Mouse (Mus musculus) adipocyte (in vitro differentiated cells): Measurements from ENCODE around the gene Ccdc28b.

Source experiments
- DNase-seq: peaks from one replicate; pipeline ENCODE4 v3.0.0-alpha.2; 2016; ENCODE audit warnings: low spot score

Gene Ccdc28b

DNA sequence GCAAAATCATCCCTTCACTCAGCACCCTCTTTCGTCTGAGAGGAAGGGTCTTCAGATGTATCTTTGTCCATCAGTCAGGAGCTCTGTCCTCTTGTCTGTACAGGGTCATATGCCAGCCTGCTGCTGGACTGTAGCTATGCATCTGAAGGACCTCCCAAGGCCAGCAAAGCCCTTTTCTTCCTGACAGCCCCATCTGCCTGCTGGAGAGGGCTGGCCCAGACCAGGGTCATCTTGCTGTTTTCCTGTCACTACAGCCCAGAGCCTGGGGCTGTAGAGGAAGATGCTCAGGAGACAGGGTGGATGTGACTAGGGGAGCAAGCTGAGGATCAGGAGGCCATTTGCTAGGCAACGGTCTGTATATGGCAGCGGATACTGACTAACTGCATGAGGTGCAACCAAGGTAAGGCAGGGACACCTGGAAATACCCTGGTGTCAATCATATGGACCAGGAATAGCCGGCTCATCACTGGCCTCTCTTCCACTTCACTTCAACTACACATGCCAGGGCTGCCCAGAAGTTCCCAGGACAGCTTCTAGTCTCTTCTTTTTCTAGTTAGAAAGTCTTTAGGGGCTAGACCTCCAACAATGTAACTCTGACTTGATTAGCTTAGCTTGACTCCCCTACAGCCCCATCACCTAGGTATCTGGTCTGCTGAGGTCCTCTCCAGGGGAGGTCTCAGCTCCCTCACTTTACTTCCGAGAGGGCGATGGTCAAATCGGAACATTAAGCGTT is 778 bp downstream of the Ccdc28b start:
- DNase-seq: no peak

DNA sequence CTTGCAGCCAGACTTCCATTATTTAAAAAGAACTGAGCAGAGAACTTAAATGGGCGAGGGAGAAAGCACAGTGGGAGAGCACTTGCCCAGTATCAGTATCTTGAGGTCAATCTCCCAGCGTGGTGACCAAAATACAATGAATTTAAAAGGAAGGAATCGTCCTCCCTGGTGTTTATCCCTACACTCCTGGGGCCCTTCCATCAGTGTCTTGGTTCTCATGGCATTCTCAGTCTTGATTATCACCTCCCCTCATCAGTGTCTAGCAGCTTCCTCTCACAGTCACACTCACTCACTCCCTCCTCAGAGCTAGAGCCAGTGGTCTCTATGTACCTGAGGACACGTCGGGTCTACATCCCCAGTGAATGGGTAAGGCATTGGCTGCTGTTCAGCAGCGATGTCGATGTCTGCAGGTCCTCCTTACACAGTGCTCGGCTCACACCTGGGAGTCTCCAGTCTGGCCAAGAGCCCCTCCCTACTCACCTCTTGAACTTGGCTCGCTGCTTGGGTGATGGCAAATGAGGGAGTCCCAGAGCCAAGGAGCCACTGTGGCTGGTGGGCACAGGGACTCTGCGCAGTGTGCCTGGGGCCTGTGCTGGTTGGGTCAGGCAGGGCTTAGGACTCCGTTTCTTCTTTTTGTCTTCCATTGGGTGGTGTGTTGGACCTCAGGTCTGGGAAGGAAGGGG is 1.5 kb downstream of the Ccdc28b start:
- no peak for DNase-seq

DNA sequence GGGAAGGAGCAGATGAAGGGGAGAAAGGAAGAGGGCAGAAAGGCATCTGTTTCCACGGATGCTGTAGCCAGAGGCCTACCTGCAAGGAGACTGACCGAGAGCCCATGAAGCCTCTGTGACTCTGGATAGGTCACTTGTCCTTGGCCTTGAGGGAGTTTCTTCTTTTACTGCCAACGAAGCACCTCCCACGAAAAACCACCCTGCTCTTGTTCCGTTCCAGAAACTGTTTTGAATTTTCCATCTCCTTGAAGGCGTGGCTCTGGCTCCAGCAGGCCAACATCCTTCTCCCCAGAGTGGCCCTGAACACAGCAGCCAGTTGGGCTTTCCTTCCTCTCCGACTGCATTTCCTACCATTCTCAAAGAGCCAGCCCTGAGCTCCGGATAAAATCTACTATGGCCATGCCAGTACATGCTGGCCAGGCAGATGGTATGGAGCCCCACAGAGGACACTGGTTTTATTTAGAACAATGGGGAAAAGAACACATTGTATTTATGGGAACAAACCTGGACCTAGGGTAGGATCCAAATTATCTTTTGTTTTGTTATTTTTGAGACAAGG is 2.4 kb downstream of the Ccdc28b start:
- DNase-seq: no peak

DNA sequence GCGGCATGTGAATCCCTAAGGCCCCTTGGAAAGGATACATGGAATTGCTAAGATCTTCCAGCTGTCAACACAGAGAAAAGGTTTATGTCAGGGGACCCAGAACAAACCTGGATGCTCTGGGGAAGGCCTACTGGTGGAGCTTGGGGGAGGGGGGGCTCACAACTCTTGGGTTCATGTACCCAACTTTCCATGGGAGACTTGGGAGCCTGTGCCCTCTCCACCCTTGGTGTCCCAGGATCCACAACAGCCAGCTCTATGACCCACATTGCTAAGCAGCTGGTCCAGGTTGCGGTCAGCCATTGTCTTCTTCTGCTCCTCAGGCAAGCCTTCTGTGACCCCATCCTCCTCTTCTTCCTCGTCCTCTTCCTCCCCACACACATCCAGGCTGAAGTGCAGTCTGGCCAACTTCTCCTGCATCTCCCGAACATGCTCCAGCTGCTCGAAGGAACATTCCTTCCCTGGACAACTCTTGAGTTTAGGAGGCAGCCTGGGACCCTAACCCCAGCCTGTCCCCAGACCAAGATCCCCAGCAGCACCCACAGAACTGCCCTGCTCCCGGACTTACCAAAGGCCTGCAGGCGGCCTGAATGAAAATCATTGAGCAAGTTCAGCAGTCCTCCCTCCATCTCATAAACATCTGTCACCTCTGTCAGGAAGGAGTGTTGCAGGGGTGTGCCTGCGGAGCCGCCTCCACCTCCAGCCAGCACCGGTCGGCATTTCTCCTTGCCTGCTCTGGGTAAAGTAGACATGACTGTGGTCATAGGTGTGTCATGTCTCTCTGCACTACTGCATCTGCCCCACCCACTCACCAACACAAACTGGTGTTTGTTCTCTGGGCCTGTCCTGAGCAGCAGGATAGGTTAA is 3.1 kb downstream of the Ccdc28b start:
- no peak for DNase-seq

DNA sequence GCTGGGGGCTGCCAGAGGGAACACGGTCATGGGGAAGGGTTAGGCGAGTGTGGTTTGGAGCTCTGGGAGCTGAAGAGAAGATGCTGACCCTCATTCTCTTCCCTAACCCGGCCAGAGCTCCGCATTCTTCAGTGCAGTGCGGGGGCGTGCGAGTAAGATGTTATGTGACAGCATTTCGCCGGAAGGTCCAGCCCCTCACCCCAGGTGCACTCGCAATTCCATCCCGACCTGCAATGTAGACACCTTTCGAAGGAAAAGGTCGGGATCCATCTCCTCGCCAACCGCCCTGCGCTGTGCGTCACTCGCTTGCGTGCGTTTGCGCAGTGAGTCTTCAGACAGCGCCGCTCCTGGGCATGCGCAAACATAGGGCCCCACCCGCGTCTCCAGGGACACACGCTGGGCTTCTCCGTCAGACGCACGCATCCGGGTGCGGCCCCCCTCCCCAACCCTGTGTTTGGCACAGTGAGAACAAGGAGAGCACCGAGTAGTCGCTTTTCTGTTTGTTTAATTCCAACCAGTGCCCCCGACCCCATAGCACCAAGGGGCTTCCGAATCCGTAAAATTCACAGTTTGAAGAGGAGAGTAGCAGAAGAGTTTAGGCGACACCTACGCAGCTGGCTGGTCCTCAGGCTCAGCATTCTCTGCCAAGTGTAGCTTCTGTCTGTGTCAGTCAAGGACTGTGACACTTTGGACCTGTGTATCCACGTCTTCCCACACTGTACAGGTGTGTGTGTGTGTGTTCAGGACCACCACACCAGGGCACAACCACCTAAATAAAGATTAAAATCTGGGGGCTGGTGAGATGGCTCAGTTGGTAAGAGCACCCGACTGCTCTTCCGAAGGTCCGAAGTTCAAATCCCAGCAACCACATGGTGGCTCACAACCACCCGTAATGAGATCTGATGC is 4.7 kb downstream of the Ccdc28b start, which contains the start of gene Iqcc:
Iqcc (minus strand) TSS at position 314 of the 906 bp plus-strand sequence.
- DNase-seq: peak; percentile 95

DNA sequence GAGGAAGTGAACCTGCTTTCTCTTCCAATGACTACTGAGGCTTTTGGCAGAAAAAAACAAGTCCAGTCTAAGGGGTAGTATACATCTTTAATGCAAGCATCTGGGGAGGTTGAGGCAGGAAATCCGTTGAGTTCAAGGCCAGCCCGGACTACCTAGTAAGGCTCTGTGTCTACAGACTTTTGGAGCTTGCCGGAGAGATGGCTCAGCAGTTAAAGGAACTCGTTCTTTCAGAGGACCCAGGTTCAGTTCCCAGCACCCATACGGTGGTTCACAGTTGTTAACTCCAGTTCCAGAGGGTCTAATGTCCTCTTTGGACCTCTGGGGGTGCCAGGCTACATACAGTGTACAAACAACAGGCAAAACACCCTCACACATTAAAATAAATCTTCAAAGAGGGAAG is 5.7 kb downstream of the Ccdc28b start:
- no peak for DNase-seq

DNA sequence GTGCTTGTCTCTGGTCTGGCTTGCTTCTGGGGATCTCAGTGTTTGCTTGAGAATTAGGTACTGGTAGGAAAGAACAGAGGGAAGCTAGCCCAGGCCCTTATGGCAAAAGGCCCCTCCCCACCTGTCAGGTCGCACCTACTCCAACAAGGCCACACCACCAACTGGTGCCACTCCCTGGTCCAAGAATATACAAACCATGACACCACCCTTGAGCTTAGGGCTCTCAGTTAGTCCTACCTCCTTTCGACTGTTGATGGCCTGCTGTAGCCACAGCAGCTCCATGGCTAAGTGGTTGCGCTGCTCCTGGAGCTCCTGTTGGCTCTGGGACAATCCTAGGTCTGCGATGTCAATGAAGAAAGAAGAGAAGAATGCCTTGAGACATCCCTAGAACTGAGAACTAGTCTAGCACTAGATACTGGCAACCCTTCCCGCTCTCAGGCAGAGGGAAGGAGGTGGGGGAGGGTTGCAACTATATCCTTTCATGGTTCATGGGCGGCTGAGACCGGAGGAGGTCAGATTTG is 6.6 kb downstream of the Ccdc28b start:
- no peak for DNase-seq

DNA sequence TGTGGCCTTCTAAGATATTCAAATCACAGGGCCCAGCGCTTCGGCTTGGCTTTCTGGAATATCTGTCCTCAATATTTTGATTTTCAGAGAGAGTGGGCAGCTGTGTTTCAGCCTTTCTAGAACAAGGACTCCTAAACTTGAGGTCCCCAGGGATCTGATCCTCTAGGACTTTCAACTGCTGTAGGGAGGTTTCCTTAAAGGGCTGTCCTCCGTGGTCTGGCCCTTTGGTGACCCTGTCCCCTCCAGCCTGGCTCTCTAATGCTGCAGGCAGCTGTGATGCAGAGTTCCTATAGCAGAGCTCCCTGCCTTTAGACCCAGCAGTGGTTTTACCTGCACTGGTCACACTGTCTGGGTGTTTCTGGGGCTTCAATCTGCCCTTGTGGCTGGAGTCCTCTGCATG is 7.1 kb downstream of the Ccdc28b start:
- DNase-seq: no peak

DNA sequence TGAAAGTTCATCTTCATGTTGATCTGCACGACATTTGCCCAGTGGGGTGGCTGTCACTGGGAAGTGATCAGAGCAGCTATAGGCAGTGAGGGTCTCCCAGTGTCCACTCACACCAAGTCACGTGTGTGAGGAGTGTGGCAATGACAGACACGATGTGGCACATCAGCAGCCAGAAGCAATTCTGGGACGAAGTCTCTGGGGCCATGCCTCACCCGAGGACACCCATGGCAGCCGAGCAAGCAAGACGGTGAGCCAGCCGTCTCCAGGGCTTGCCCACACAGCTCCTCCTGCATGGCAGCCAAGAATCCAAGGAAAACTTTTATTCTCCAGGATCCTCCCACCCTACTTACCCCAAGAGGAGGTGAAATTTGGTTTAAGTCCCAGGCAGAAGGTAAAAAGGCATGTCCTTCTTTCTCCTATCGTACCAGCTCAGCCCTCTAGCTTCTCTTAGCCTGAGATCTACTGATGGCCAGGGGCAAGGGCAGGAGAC is 7.9 kb downstream of the Ccdc28b start:
- DNase-seq: no peak

DNA sequence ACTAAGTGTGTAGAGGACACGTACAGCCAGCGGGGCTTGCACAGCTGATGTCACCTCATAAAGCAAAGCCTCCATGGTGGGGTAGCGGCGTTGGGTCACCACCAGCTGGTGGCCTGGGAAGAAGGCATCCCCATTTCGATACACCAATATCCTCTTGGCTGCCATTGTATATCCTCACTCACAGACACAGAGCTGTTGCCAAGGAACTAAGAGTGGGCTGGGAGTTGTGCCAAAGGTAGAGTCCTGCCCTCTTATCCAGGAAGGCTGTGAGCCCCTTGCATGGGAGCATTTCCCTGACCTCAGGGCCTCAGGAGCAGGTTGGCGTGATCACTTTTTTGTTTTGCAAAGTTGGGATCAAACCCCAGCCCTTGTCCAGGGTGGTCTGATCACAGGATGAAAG is 9.7 kb downstream of the Ccdc28b start, which contains the start of gene Dcdc2b:
Dcdc2b (minus strand) TSS at position 165 of the 400 bp plus-strand sequence.
- DNase-seq: no peak

DNA sequence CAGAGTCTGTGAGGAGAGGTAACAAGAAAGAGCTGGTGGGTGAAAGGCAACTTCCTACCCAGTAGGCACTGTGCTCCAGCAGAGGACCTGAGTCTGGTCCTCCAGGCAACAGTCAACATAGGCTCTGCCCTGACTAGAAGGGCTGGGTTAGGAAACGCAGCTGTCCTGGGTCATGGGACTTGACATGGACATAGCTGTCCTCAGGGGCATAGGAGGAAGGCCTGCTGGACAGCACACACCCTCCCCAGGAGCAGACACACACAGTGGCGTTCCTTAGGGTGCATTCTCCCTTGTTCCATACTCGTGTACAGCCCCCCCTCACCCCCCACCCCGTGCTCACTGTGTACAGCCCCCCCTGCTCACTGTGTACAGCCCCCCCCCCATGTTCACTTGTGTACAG is 13.3 kb downstream of the Ccdc28b start:
- no peak for DNase-seq

DNA sequence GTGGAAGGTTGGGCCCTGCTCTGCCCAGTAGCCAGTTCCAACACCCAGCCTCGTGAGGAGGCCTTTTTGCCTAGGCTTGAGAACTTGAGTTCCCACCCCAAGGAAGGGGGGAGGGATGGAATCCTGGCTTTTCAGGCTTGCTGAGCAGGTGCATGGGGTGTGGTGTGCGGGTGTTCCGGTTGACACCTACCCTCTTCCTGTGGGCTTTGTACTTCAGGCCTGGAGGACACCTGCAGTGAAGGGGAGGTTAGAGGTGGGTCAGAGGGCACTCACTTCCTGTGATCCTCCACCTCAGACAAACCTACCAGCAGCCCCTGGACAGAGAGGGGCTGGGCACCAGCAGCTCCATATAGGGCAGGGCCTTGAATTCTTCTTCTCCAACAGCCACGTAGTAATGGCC is 13.7 kb downstream of the Ccdc28b start:
- DNase-seq: no peak

DNA sequence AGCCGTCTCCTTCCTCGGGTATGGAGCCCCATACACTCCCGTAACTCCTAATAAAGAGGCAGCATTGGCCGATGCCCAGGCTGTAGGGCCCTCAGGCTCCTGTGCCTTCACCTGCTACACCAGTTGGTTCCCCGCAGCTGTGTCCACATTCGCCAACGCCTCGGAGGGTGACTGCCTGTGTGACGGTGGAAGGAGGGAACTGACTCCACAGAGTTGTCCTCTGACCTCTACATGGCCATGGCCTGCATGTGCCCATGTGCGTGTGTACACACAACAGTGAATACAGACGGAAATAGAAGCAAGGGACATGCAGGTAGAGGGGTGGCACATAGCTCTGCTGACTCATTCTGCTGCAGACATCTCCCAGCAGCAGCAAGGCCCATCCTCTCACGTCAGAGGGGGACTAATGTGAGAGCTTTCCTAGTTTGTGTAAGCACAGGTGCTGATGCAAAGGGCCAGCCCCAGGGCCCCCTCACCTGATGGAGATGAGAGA is 14.6 kb downstream of the Ccdc28b start:
- DNase-seq: no peak

DNA sequence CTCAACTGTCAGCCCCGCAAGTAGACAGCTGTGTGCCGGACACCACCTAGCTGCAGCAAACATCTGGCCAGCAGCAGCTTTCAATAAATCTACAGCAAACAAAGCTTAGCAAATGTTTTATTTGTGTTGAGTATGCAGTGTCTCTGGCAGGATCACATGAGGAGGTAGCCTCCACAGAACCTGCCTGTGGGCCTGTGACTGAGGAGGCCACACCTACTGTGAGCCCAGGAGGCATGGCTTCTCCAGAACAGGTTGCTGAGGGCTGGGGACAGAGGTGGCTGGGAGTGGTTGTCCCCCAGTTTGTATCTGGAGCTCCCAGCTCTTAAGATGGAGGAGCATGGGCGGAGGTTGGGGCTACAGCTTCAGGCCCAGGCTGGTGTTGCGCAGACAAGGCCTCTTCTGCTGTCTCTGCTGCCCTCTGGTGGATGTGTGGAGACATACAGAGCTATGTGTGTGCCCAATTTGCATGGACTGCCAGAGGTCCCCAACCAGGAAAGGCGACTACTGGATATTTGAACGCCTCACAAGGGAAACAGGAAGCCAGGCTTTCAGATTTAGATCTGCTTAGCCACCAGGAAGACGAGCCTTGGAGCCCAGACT is 15.2 kb downstream of the Ccdc28b start:
- DNase-seq: peak; percentile 88

DNA sequence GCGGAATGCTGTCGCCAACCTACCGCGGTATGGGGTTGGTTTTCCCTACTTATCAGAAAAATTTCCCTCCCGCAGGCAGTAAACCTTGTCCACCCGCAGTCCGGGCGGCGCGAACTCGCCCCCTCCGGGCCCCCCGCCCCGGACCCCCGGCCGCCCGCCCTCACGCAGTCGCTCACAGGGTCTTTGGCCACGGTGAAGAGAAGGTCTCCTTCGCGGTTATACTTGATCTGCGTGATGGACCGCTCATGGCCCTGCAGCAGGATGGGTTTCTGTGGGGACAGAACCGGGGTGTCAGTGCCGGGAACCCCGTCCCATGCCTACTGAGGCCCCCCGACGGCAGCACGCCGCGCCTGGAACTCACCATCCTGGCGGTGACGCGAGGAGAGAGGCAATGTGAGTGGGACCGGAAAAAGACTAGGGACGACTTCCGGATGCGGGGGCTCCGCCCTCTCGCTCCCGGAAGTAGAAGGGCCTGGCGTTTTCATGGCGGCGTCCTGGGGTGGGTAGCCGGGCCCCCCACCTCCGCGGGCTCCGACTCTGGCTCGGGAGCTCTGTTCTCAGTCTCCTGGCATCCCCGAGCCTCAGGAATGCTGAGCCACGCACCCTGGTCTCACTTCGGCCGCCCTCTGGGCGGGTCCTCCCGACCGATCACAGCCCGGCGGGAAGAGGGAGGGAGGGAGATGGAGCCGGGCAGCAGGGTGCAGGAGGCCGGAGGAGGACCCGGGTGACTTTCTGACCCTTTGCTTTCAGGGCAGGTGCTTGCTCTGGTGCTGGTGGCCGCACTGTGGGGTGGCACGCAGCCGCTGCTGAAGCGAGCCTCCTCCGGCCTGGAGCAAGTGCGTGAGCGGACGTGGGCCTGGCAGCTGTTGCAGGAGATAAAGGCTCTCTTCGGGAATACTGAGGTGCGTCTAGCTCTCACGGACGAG is 23.3 kb downstream of the Ccdc28b start, which contains the start of the genes Eif3i and Tmem234:
Eif3i (minus strand) TSS at position 416 of the 926 bp plus-strand sequence.
Tmem234 (plus strand) TSS at position 436 of the 926 bp plus-strand sequence.
- peak; percentile 79 for DNase-seq

DNA sequence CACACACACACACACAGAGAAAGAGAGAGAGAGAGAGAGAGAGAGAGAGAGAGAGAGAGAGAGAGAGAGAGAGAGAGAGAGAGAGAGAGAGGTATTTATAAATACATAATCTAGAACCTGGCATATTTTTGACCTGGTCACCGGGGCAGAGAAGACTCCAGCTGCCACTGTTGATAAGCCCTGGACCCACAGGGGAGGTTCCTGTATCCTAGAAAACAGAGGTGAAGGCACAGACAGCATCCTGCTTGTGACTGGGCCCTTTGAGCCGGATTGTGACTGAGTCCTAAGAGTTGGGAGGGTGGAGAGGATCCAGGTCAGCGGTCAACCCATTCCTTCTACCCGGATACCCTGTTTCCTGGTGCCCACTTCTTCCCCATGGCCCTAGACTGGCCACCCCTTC is 34.9 kb downstream of the Ccdc28b start:
- no peak for DNase-seq

DNA sequence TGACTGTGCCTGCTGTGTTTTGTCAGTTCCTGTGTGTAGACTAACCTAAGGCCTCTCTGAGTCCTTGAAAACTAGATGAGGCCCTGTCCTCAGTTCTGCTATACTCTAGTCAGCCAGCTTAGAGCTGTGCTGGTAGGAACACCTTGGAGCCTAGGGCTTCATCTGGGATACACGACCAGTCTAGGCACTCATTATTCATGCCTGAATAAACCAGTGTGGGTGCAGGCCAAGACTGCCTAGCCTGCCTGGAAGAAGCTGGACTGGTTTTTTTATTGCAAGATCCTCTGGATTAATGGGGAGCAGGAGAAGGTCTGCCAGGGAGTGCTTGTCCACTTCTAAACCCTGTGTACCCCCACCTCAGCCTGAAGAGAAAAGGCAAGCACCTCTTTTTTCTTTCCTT is 36.8 kb downstream of the Ccdc28b start:
- DNase-seq: no peak

DNA sequence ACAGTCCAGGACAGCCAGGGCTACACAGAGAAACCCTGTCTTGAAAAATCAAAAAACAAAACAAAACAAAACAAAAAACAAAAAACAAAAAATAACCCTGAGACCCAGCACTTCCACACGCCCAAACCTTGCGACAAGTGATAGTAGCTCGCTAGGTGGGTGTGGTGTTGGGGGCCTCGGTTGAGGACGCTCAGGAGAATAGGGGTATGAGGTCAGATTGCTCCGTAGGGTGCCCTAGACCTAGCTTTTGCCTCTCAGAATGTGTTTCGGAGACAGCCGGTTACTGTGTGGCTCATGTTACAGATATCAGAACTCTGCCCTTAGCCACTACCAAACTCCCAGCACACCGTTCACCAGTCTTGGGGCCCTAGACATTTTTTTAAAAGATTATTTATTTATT is 38.0 kb downstream of the Ccdc28b start:
- DNase-seq: no peak
